Mouse (Mus musculus): ENCODE results near the gene Gm49320.

- TF ChIP-seq CTCF (IDR thresholded peaks at IDR 0.05; ENCODE audit: insufficient read depth, low read length) (no peak), POLR2A (IDR thresholded peaks at IDR 0.05; ENCODE audit: borderline replicate concordance, extremely low read depth, low read depth, low read length) (no peak)
These were observed 29.0 kb downstream of the Gm49320 start for GRCm38 (mm10) chr8:4267627-4268026.
